Mouse (Mus musculus): ENCODE data around the gene Olfr744.
"Not testable (repeated sequence)": the region's sequence is repeated elsewhere in the genome, so short reads cannot be mapped to it uniquely, and the experiment has no call there.

Olfr744 gene

GRCm38 (mm10) chr14:50614579-50614978 lies at the start of gene Olfr744:
Gene Olfr744 (plus strand): TSS chr14:50614879.
- in situ Hi-C loops (cut with MboI; ENCODE audit: unreplicated experiment in 2 of 2), result no loop called here

GRCm38 (mm10) chr14:50573056-50573455 lies 41.6 kb upstream of the Olfr744 start:
- in situ Hi-C loops (cut with MboI; ENCODE audit: unreplicated experiment in 2 of 2), result not testable (repeated sequence)

DNA sequence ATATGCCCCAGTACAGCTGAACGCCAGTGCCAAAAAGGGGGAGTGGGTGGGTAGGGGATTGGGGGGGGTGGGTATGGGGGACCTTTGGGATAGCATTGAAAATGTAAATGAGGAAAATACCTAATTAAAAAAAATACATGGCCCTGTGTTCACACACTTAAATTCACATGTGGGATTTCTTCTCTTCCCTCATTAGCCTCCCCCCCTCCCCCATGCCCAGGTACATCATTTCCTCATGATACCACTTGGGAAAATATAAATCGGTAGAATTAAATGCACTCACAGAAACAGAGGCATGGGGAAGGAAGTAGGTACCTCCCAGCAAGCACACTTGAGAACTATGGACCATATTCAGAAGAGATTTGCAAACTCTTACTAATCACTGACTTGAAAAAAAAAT lies 24.4 kb downstream of the Olfr744 start, which contains the start of gene Olfr745:
Gene Olfr745, plus strand, starts transcription at position 301 of the 400 bp plus-strand sequence.
- in situ Hi-C loops (cut with MboI; ENCODE audit: unreplicated experiment in 2 of 2), result no loop called here

DNA sequence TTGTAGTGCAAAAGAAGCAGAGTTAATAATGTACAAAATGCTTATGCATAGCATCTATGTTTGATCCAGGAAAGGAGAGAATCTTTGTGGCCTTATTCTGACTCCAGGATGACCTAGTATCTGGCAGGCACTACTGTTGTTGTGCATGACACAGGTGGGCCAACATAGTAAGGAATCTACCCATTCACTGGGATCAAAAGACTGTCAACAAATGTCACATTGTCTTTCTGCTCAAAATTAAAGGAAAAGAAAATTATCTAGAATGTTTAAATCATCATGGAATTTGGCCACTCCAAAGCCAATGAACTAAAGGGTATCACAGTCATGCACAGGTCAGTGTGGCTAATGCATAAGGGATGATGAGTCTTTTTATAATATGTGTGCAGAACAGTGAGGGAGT lies 32.1 kb downstream of the Olfr744 start, which contains the start of gene Olfr746:
Gene Olfr746, plus strand, starts transcription at position 301 of the 400 bp plus-strand sequence.
- in situ Hi-C loops (cut with MboI; ENCODE audit: unreplicated experiment in 2 of 2), result no loop called here

Data from v-Abl transformed pro-B cells (cell line).